Mouse (Mus musculus) neural tube, embryonic 15.5 days (tissue): Measurements from ENCODE around the gene Hist1h4f. TPM values are rescaled to one million over a fixed set of nuclear protein-coding genes. Genes with fewer than 3 reads are reported as not detected.

Experiments used
- ATAC-seq: fragments of 200-750 bp; cut with Nextera tagmentation; 2 replicates; pipeline ENCODE4 v1.8.0; 2017; ENCODE audit warnings: mild to moderate bottlenecking, moderate TSS enrichment, moderate library complexity; ENCODE audit not compliant: low FRiP score
- H3K27ac ChIP-seq: fragments of 300-500 bp; sonication (generic); replicated peaks from 2 replicates; pipeline ENCODE4 v1.5.1; 2015; ENCODE audit warnings: mild to moderate bottlenecking, inconsistent platforms
- H3K27me3 ChIP-seq: fragments of 300-500 bp; sonication (generic); replicated peaks from 2 replicates; pipeline ENCODE4 v1.6.1; 2015; ENCODE audit warnings: inconsistent platforms
- H3K36me3 ChIP-seq: fragments of 300-500 bp; sonication (generic); 2 replicates; pipeline ENCODE4 v1.6.1; 2015; ENCODE audit warnings: inconsistent platforms
- H3K4me1 ChIP-seq: fragments of 300-500 bp; sonication (generic); 2 replicates; pipeline ENCODE4 v1.6.1; 2015; ENCODE audit warnings: inconsistent platforms
- H3K4me2 ChIP-seq: fragments of 300-500 bp; sonication (generic); 2 replicates; pipeline ENCODE4 v1.6.1; 2015; ENCODE audit warnings: inconsistent platforms, mild to moderate bottlenecking, moderate library complexity
- H3K4me3 ChIP-seq: fragments of 300-500 bp; sonication (generic); replicated peaks from 2 replicates; pipeline ENCODE4 v1.5.1; 2015; ENCODE audit warnings: mild to moderate bottlenecking, inconsistent platforms
- H3K9ac ChIP-seq: fragments of 300-500 bp; sonication (generic); replicated peaks from 2 replicates; pipeline ENCODE4 v1.6.1; 2015; ENCODE audit warnings: mild to moderate bottlenecking, inconsistent platforms
- H3K9me3 ChIP-seq: fragments of 300-500 bp; sonication (generic); replicated peaks from 2 replicates; pipeline ENCODE4 v1.6.1; 2016; ENCODE audit warnings: inconsistent platforms
- WGBS: fragments of 180-500 bp; shearing (Covaris S2); methylation state at CpG from one replicate; pipeline ENCODE4 v1.1.7; 2015; ENCODE audit warnings: mixed read lengths; 5-methylcytosine and 5-hydroxymethylcytosine counted together
- polyA plus RNA-seq: library from polyadenylated mRNA; unstranded; fragments of >200 nt; fragmentation: Nextera tagmentation; extraction: Ambion mirVana; gene quantifications from 2 replicates; pipeline ENCODE4 v1.2.1, GENCODE M21; 2015

The Hist1h4f gene
- polyA plus RNA-seq, 1 experiment from 2014 or later: not detected

GRCm38 (mm10) chr13:23513517-23513916, 37.9 kb downstream of the Hist1h4f start:
- H3K4me2 ChIP-seq: no peak overlapping the region
- no peak overlapping the region for H3K9ac ChIP-seq
- no peaks in the 10 kb centered on the region for H3K9me3 ChIP-seq
- H3K4me3 ChIP-seq: no peak overlapping the region
- H3K27me3 ChIP-seq: no peaks in the 10 kb centered on the region
- no peaks in the 10 kb centered on the region for H3K36me3 ChIP-seq
- no peak for ATAC-seq
- H3K4me1 ChIP-seq: peaks cover 8% of the 10 kb centered on the region
- 86% methylated on average over 1 of the region's 1 CpGs for WGBS
- H3K27ac ChIP-seq: no peak overlapping the region

GRCm38 (mm10) chr13:23510127-23510526, 41.3 kb downstream of the Hist1h4f start:
- 46% methylated on average over 1 of the region's 1 CpGs for WGBS

GRCm38 (mm10) chr13:23506819-23507515, 44.5 kb downstream of the Hist1h4f start:
- no peak overlapping the region for H3K4me3 ChIP-seq
- peaks cover 6% of the 10 kb centered on the region for H3K4me1 ChIP-seq
- 22% methylated on average over 14 of the region's 14 CpGs for WGBS
- H3K9me3 ChIP-seq: no peaks in the 10 kb centered on the region
- ATAC-seq: no peak
- H3K36me3 ChIP-seq: no peaks in the 10 kb centered on the region
- H3K9ac ChIP-seq: no peak overlapping the region
- peak overlapping the region; percentile 46; the same call in 1 of the 2 replicates for H3K4me2 ChIP-seq
- 0 out of 2 replicates have a peak, but pooled peaks cover 3% of the 10 kb centered on the region for H3K27me3 ChIP-seq
- no peak overlapping the region for H3K27ac ChIP-seq

More at GRCm38 (mm10) chr13:23510127-23510526, 41.3 kb downstream of the Hist1h4f start:
- Histone ChIP-seq H3K4me3 (no peak overlapping the region), H3K4me2 (no peak overlapping the region), H3K36me3 (no peaks in the 10 kb centered on the region), H3K27me3 (0 out of 2 replicates have a peak, but pooled peaks cover 3% of the 10 kb centered on the region), H3K4me1 (peaks cover 6% of the 10 kb centered on the region), H3K9ac (no peak overlapping the region), H3K9me3 (no peaks in the 10 kb centered on the region), H3K27ac (no peak overlapping the region)
- no peak for ATAC-seq

- 6% methylated on average over 13 of the region's 13 CpGs for whole genome bisulfite sequencing
- ATAC-seq: no peak
- H3K4me1 ChIP-seq: peaks cover 6% of the 10 kb centered on the region
- H3K27me3 ChIP-seq: 0 out of 2 replicates have a peak, but pooled peaks cover 3% of the 10 kb centered on the region
- no peak overlapping the region for H3K9ac ChIP-seq
- no peak overlapping the region for H3K4me3 ChIP-seq
- no peaks in the 10 kb centered on the region for H3K9me3 ChIP-seq
- no peaks in the 10 kb centered on the region for H3K36me3 ChIP-seq
- H3K4me2 ChIP-seq: peak overlapping the region; percentile 46
- H3K27ac ChIP-seq: no peak overlapping the region
Measured at GRCm38 (mm10) chr13:23506351-23506750, 45.1 kb downstream of the Hist1h4f start.

GRCm38 (mm10) chr13:23505662-23506345, 45.6 kb downstream of the Hist1h4f start:
- H3K4me1 ChIP-seq: peaks cover 6% of the 10 kb centered on the region
- no peak overlapping the region for H3K27ac ChIP-seq
- peak overlapping the region; percentile 17 for H3K4me3 ChIP-seq
- WGBS: 7% methylated on average over 14 of the region's 14 CpGs
- no peaks in the 10 kb centered on the region for H3K36me3 ChIP-seq
- no peak for ATAC-seq
- H3K27me3 ChIP-seq: 0 out of 2 replicates have a peak, but pooled peaks cover 3% of the 10 kb centered on the region
- no peaks in the 10 kb centered on the region for H3K9me3 ChIP-seq
- H3K4me2 ChIP-seq: peak overlapping the region; percentile 46
- no peak overlapping the region for H3K9ac ChIP-seq

- Histone ChIP-seq H3K9ac (no peak overlapping the region), H3K27me3 (peaks cover 3% of the 10 kb centered on the region), H3K4me2 (peak overlapping the region; percentile 34), H3K27ac (no peak overlapping the region), H3K9me3 (no peaks in the 10 kb centered on the region), H3K36me3 (no peaks in the 10 kb centered on the region), H3K4me1 (peaks cover 7% of the 10 kb centered on the region), H3K4me3 (0 out of 2 replicates have a peak overlapping the region, but pooled peaks have one; percentile 3)
- no peak for ATAC-seq
- under 1% methylated on average over 9 of the region's 9 CpGs for WGBS
Measured at GRCm38 (mm10) chr13:23503797-23504196, 47.7 kb downstream of the Hist1h4f start.

GRCm38 (mm10) chr13:23502916-23503315, 48.5 kb downstream of the Hist1h4f start:
- Histone ChIP-seq H3K4me1 (peaks cover 15% of the 10 kb centered on the region), H3K36me3 (no peaks in the 10 kb centered on the region), H3K4me3 (no peak overlapping the region), H3K4me2 (no peak overlapping the region), H3K9me3 (no peaks in the 10 kb centered on the region), H3K27me3 (peaks cover 10% of the 10 kb centered on the region), H3K27ac (no peak overlapping the region), H3K9ac (no peak overlapping the region)
- no peak for ATAC-seq
- WGBS: 54% methylated on average over 4 of the region's 4 CpGs

GRCm38 (mm10) chr13:23502031-23502567, 49.3 kb downstream of the Hist1h4f start:
- H3K9me3 ChIP-seq: no peaks in the 10 kb centered on the region
- peaks cover 18% of the 10 kb centered on the region for H3K4me1 ChIP-seq
- 41% methylated on average over 9 of the region's 9 CpGs for WGBS
- no peak overlapping the region for H3K4me3 ChIP-seq
- no peak overlapping the region for H3K9ac ChIP-seq
- H3K27ac ChIP-seq: no peak overlapping the region
- H3K4me2 ChIP-seq: no peak overlapping the region
- no peak for ATAC-seq
- H3K27me3 ChIP-seq: peaks cover 13% of the 10 kb centered on the region
- no peaks in the 10 kb centered on the region for H3K36me3 ChIP-seq

- H3K4me2 ChIP-seq: no peak overlapping the region
- H3K27me3 ChIP-seq: peaks cover 14% of the 10 kb centered on the region
- 25% methylated on average over 5 of the region's 5 CpGs for WGBS
- H3K9ac ChIP-seq: no peak overlapping the region
- H3K36me3 ChIP-seq: no peaks in the 10 kb centered on the region
- no peaks in the 10 kb centered on the region for H3K9me3 ChIP-seq
- no peak for ATAC-seq
- H3K4me3 ChIP-seq: no peak overlapping the region
- no peak overlapping the region for H3K27ac ChIP-seq
- peaks cover 18% of the 10 kb centered on the region for H3K4me1 ChIP-seq
Measured at GRCm38 (mm10) chr13:23501511-23501910, 49.9 kb downstream of the Hist1h4f start.
